Mouse (Mus musculus) embryonic fibroblast, embryonic 13.5 days (primary cell): ENCODE measurements around the gene Erc2.

Experiments used
- CTCF ChIP-seq: IDR thresholded peaks from 2 replicates; pipeline ENCODE4 v1.5.1; 2011; ENCODE audit warnings: mild to moderate bottlenecking, control low read depth, low read length, moderate library complexity, borderline replicate concordance; ENCODE audit not compliant: insufficient read depth
- POLR2A ChIP-seq: IDR thresholded peaks from 2 replicates; pipeline ENCODE4 v1.6.1; 2011; ENCODE audit warnings: low read depth, mild to moderate bottlenecking, control low read depth, low read length, moderate library complexity

- TF ChIP-seq CTCF = no peak
- TF ChIP-seq POLR2A = no peak
Measured at GRCm38 (mm10) chr14:28514171-28514570, 891.9 kb downstream of the Erc2 start.
